Mouse (Mus musculus) T-helper 2 cell (primary cell): ENCODE results near the gene Lypd6.

Experiments
- in situ Hi-C: fragments of 300-600 bp; cut with MboI, MseI; formaldehyde crosslinking; loops from one replicate; pipeline ENCODE4 v1.15.1; 2025; ENCODE audit warnings: high pct_unique_total_duplicates

Lypd6 gene

GRCm38 (mm10) chr2:50166082-50166481 lies 99.9 kb downstream of the Lypd6 start:
- in situ Hi-C loops = no loop called here

GRCm38 (mm10) chr2:50173730-50174528 lies 107.7 kb downstream of the Lypd6 start:
- in situ Hi-C loops = no loop called here

- in situ Hi-C loops = no loop called here
These were observed 109.5 kb downstream of the Lypd6 start for GRCm38 (mm10) chr2:50175709-50176108.

GRCm38 (mm10) chr2:50179164-50179563 lies 112.9 kb downstream of the Lypd6 start:
- in situ Hi-C loops = no loop called here

- in situ Hi-C loops = no loop called here
These were observed 114.2 kb downstream of the Lypd6 start for GRCm38 (mm10) chr2:50180423-50180822.

- in situ Hi-C loops = no loop called here
These were observed 115.1 kb downstream of the Lypd6 start for GRCm38 (mm10) chr2:50181332-50181731.

- in situ Hi-C loops = no loop called here
These were observed 120.6 kb downstream of the Lypd6 start for GRCm38 (mm10) chr2:50186711-50187405.

- in situ Hi-C loops = no loop called here
These were observed 122.6 kb downstream of the Lypd6 start for GRCm38 (mm10) chr2:50188856-50189255.

- in situ Hi-C loops = loop anchor here (10.0 kb wide), 1 partner anchor 1602 kb away; no protein-coding TSS in a partner anchor
These were observed 130.5 kb downstream of the Lypd6 start for GRCm38 (mm10) chr2:50196681-50197080.

- in situ Hi-C loops = loop anchor here (10.0 kb wide), 1 partner anchor 1603 kb away; no protein-coding TSS in a partner anchor
These were observed 131.6 kb downstream of the Lypd6 start for GRCm38 (mm10) chr2:50197801-50198200.

GRCm38 (mm10) chr2:50200541-50200940 lies 134.3 kb downstream of the Lypd6 start:
- in situ Hi-C loops = loop anchor here (5.0 kb wide), 1 partner anchor 63 kb away; no protein-coding TSS in a partner anchor

- in situ Hi-C loops = no loop called here
These were observed 154.3 kb downstream of the Lypd6 start for GRCm38 (mm10) chr2:50220574-50220973.

GRCm38 (mm10) chr2:50225019-50225418 lies 158.8 kb downstream of the Lypd6 start:
- in situ Hi-C loops = no loop called here

- in situ Hi-C loops = no loop called here
These were observed 167.3 kb downstream of the Lypd6 start for GRCm38 (mm10) chr2:50233491-50233890.
